Mouse (Mus musculus) intestine, postnatal 0 days (tissue): ENCODE data around the gene Naaladl1. TPM values are rescaled to one million over a fixed set of nuclear protein-coding genes. Genes with fewer than 3 reads are reported as not detected.
A peak's percentile ranks its signal among the peaks of the same experiment; 100 is the strongest.
"Not testable (repeated sequence)": the region's sequence is repeated elsewhere in the genome, so short reads cannot be mapped to it uniquely, and the experiment has no call there.

Experiments
- ATAC-seq: fragments of 200-750 bp; cut with Nextera tagmentation; 2 replicates; pipeline ENCODE4 v1.8.0; 2017; ENCODE audit warnings: mild to moderate bottlenecking, moderate TSS enrichment, moderate library complexity
- H3K27ac ChIP-seq: fragments of 300-500 bp; sonication (generic); 2 replicates; pipeline ENCODE4 v1.5.1; 2014; ENCODE audit warnings: mild to moderate bottlenecking, low read depth, low read length, moderate library complexity
- H3K27me3 ChIP-seq: fragments of 300-500 bp; sonication (generic); replicated peaks from 2 replicates; pipeline ENCODE4 v1.6.1; 2014; ENCODE audit warnings: low read length, mixed read lengths; ENCODE audit not compliant: control insufficient read depth, insufficient read depth
- H3K36me3 ChIP-seq: fragments of 300-500 bp; sonication (generic); 2 replicates; pipeline ENCODE4 v1.6.1; 2014; ENCODE audit warnings: mild to moderate bottlenecking, moderate library complexity; ENCODE audit not compliant: control insufficient read depth, insufficient read depth
- H3K4me1 ChIP-seq: fragments of 300-500 bp; sonication (generic); replicated peaks from 2 replicates; pipeline ENCODE4 v1.6.1; 2014; ENCODE audit warnings: antibody characterized with exemption, low read length, mixed read lengths; ENCODE audit not compliant: control insufficient read depth, insufficient read depth
- H3K4me2 ChIP-seq: fragments of 300-500 bp; sonication (generic); replicated peaks from 2 replicates; pipeline ENCODE4 v1.6.1; 2014; ENCODE audit warnings: low read depth, mild to moderate bottlenecking, moderate library complexity
- H3K4me3 ChIP-seq: fragments of 300-500 bp; sonication (generic); 2 replicates; pipeline ENCODE4 v1.5.1; 2014; ENCODE audit warnings: low read depth, low read length
- H3K9ac ChIP-seq: fragments of 300-500 bp; sonication (generic); 2 replicates; pipeline ENCODE4 v1.6.1; 2014; ENCODE audit warnings: mild to moderate bottlenecking, low read depth, low read length
- H3K9me3 ChIP-seq: fragments of 300-500 bp; sonication (generic); 2 replicates; pipeline ENCODE4 v1.6.1; 2016; ENCODE audit warnings: mixed run types; ENCODE audit not compliant: control insufficient read depth
- CTCF ChIP-seq: sonication (generic); IDR thresholded peaks from 2 replicates; pipeline ENCODE4 v1.5.1; 2016; ENCODE audit warnings: low read depth, mild to moderate bottlenecking, control low read depth, antibody characterized with exemption, moderate library complexity
- WGBS: fragments of 180-500 bp; shearing (Covaris S2); extraction: QIAGEN DNeasy Blood & Tissue Kit; methylation state at CpG from one replicate; pipeline ENCODE4 v1.1.7; 2014; 5-methylcytosine and 5-hydroxymethylcytosine counted together
- polyA plus RNA-seq: library from polyadenylated mRNA; unstranded; fragments of >200 nt; fragmentation: Nextera tagmentation; extraction: Ambion mirVana; gene quantifications from 2 replicates; pipeline ENCODE4 v1.2.1, GENCODE M21; 2015

Gene Naaladl1
- polyA plus RNA-seq, 1 experiment from 2014 or later, result 273 TPM

DNA sequence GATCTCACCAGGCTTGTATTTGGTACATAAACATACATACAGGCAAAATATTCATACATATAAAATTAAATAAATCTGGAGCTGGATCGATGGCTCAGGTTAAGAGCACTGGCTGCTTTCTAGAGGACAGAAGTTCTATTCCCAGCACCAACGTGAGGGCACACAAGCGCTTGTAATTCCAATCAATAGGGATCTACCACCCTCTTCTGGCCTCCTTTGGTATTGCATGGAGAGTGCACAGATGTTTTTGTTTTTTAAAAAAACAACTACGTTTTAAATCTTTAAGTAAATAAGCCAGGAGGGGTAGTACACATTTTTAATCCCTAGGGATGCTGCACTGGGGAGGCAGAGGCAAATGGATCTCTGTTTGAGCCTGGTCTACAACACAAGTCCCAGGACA lies 20.7 kb downstream of the Naaladl1 start:
- H3K9ac ChIP-seq, result no peak overlapping the region
- H3K4me1 ChIP-seq, result no peaks in the 10 kb centered on the region
- no peaks in the 10 kb centered on the region for H3K36me3 ChIP-seq
- peak; percentile 85 for TF ChIP-seq CTCF
- H3K4me2 ChIP-seq, result no peak overlapping the region
- no peak overlapping the region for H3K27ac ChIP-seq
- no peak for ATAC-seq
- 27% methylated on average over 4 of the region's 4 CpGs for WGBS
- no peaks in the 10 kb centered on the region for H3K27me3 ChIP-seq
- no peak overlapping the region for H3K4me3 ChIP-seq
- H3K9me3 ChIP-seq, result no peaks in the 10 kb centered on the region

DNA sequence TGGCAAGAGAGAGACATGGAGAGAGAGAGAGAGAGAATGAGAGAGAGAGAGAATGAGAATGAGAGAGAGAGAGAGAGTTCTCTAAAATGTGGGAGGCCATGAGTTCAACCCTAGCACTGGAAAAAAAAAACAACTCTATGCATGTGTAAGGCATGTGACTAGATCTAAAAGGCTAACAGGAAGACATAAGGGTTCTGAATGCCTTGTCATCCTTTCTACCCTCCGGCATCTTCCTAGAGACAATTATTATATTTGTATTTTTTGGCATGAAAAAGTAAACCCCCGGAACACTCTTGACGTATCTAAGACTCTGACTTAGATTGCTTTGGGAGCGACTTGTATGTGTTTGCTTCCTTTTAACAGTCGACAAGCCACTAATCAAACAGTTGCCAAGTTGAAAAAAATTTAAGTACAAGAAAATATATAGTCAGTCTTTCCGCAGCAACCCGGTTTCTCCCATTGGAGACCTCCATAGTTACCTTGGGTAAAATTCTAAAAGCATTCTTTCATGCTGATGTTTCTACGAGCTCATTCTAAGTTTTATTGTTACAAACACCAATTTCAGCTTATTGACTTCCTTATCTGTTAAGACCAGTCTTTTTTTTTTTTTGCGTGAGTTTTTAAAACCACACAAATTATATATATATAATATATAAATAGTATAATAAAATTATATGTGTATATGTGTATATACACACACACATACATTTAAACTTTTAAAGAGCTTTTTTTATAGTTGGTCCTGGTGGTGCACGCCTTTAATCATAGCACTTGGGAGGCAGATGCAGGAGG lies 21.4 kb downstream of the Naaladl1 start:
- Histone ChIP-seq H3K9me3 (no peaks in the 10 kb centered on the region), H3K9ac (no peak overlapping the region), H3K4me1 (no peaks in the 10 kb centered on the region), H3K36me3 (no peaks in the 10 kb centered on the region), H3K4me3 (peak overlapping the region; percentile 42), H3K27me3 (no peaks in the 10 kb centered on the region), H3K4me2 (peak overlapping the region; percentile 69), H3K27ac (peak overlapping the region; percentile 94; the same call in 1 of the 2 replicates)
- WGBS, result 58% methylated on average over 10 of the region's 10 CpGs
- no peak for TF ChIP-seq CTCF
- ATAC-seq, result no peak

DNA sequence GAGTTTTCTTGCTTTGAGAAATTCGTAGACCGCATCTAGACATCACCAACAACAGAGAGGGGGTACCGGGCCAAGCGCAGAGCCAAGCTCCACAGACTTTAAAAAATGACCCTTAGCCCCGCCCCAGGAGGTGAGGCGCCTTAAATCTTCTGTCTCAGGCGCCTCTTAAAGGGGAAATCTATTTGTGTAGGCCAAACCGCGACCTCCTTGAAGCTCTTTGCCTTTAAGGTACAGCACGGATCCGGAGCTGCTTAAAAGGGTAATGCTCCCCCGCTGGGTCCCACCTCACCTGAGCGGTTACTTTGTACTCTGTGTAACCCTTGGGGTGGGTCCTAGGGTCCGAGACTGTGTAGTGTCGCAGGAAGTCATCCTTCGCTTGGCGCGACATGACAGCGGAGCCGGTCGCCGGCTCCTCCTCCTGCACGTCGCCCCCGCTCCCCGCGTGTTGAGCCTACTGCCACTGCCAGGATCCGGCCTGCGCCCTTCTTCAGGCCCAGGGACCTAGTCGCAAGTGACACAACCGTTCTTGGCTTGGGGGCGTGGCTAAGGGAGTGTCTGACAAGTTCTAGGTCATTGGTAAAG lies 22.3 kb downstream of the Naaladl1 start, which contains the start of gene Snx15:
TSS of gene Snx15 (minus strand) at position 545 of the 582 bp plus-strand sequence.
- Histone ChIP-seq H3K27ac (peak within 1 kb of the TSS; percentile 94), H3K9ac (peak within 1 kb of the TSS; percentile 51; the same call in 1 of the 2 replicates), H3K4me1 (no peaks in the 10 kb centered on the region), H3K36me3 (no peaks in the 10 kb centered on the region), H3K27me3 (no peaks in the 10 kb centered on the region), H3K9me3 (no peaks in the 10 kb centered on the region), H3K4me2 (peak within 1 kb of the TSS; percentile 69), H3K4me3 (peak within 1 kb of the TSS; percentile 42)
- no peak for TF ChIP-seq CTCF
- ATAC-seq, result peak; percentile 91
- under 1% methylated on average over 32 of the region's 32 CpGs for WGBS

DNA sequence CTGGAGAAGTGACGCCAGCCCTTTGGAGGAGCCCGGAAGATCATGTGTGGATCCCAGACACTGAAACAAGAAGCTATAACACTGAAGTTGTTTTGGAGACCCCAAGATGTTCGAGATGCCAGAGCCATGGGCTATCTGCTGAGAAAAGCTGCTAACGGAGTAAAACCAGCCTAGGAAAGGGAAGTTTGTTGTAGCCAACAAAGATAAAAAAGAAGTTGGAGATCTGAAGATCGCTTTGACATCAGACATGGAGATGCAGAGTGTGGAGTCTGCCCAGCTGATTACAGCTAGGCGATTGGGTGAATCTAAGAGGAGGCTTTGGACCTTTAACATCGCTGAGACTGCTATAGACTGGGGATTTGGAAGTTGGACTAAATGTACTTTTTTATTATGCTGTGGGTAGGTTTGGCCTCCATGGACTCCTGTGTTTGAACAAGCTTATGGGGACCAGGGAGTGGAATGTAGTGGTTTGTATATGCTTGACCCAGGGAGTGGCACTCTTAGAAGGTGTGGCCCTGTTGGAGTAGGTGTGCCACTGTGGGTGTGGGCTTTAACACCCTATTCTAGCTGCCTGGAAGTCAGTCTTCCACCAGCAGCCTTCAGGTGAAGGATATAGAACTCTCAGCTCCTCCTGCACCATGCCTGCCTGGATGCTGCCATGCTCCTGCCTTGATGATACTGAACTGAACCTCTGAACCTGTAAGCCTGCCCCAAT lies 25.0 kb downstream of the Naaladl1 start:
- ATAC-seq, H3K27ac ChIP-seq, H3K9me3 ChIP-seq, H3K4me1 ChIP-seq, H3K27me3 ChIP-seq, H3K9ac ChIP-seq, H3K4me2 ChIP-seq, H3K36me3 ChIP-seq, H3K4me3 ChIP-seq: not testable (repeated sequence)
- WGBS, result 73% methylated on average over 7 of the region's 7 CpGs

- no peaks in the 10 kb centered on the region for H3K9me3 ChIP-seq
- no peaks in the 10 kb centered on the region for H3K27me3 ChIP-seq
- peaks cover 10% of the 10 kb centered on the region for H3K36me3 ChIP-seq
- H3K27ac ChIP-seq, result no peak overlapping the region
- no peak for ATAC-seq
- no peak overlapping the region for H3K4me3 ChIP-seq
- H3K9ac ChIP-seq, result no peak overlapping the region
- no peaks in the 10 kb centered on the region for H3K4me1 ChIP-seq
- WGBS, result 83% methylated on average over 7 of the region's 7 CpGs
- no peak for TF ChIP-seq CTCF
- no peak overlapping the region for H3K4me2 ChIP-seq
Observed at GRCm38 (mm10) chr19:6132171-6132827, 26.7 kb downstream of the Naaladl1 start.

DNA sequence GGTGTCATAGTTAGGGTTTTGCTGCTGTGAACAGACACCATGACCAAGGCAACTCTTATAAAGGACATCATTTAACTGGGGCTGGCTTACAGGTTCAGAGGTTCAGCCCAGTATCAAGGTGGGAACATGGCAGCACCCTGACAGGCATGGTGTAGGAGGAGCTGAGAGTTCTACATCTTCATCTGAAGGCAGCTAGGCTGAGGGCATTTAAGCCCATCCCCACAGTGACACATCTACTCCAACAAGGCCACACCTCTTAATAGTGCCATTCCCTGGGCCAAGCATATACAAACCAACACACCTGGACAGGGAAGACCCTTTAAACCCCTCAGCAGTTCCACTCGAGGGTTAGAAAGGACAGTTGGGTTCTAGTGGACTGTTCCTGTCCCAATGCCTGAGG lies 27.6 kb downstream of the Naaladl1 start:
- ATAC-seq, H3K4me2 ChIP-seq: not testable (repeated sequence)
- WGBS, result 46% methylated on average over 1 of the region's 1 CpGs

More for the DNA sequence above, 27.6 kb downstream of the Naaladl1 start:
- not testable (repeated sequence) for H3K4me3 ChIP-seq, H3K27me3 ChIP-seq, H3K9ac ChIP-seq, H3K9me3 ChIP-seq, H3K27ac ChIP-seq, H3K4me1 ChIP-seq
- peaks cover 15% of the 10 kb centered on the region for H3K36me3 ChIP-seq
